Mouse (Mus musculus) liver, embryonic 12.5 days (tissue): ENCODE data around the gene Nutf2. TPM values are rescaled to one million over a fixed set of nuclear protein-coding genes. Genes with fewer than 3 reads are reported as not detected.
"Not testable (repeated sequence)": the region's sequence is repeated elsewhere in the genome, so short reads cannot be mapped to it uniquely, and the experiment has no call there.

Experiments used
- ATAC-seq: fragments of 200-750 bp; cut with Nextera tagmentation; 2 replicates; pipeline ENCODE4 v1.8.0; 2017; ENCODE audit warnings: moderate number of reproducible peaks, mild to moderate bottlenecking, moderate library complexity
- H3K27ac ChIP-seq: fragments of 300-500 bp; sonication (generic); 2 replicates; pipeline ENCODE4 v1.5.1; 2016; ENCODE audit warnings: mild to moderate bottlenecking
- H3K27me3 ChIP-seq: fragments of 300-500 bp; sonication (generic); replicated peaks from 2 replicates; pipeline ENCODE4 v1.6.1; 2016; ENCODE audit warnings: mild to moderate bottlenecking, moderate library complexity
- H3K36me3 ChIP-seq: fragments of 300-500 bp; sonication (generic); 2 replicates; pipeline ENCODE4 v1.6.1; 2016; ENCODE audit warnings: mild to moderate bottlenecking, moderate library complexity
- H3K4me1 ChIP-seq: fragments of 300-500 bp; sonication (generic); 2 replicates; pipeline ENCODE4 v1.6.1; 2016
- H3K4me2 ChIP-seq: fragments of 300-500 bp; sonication (generic); 2 replicates; pipeline ENCODE4 v1.6.1; 2016; ENCODE audit warnings: mild to moderate bottlenecking, moderate library complexity
- H3K4me3 ChIP-seq: fragments of 300-500 bp; sonication (generic); 2 replicates; pipeline ENCODE4 v1.5.1; 2016; ENCODE audit warnings: mild to moderate bottlenecking, moderate library complexity
- H3K9ac ChIP-seq: fragments of 300-500 bp; sonication (generic); 2 replicates; pipeline ENCODE4 v1.6.1; 2016; ENCODE audit warnings: mild to moderate bottlenecking, moderate library complexity
- H3K9me3 ChIP-seq: fragments of 300-500 bp; sonication (generic); replicated peaks from 2 replicates; pipeline ENCODE4 v1.6.1; 2016; ENCODE audit warnings: mild to moderate bottlenecking, moderate library complexity
- WGBS: fragments of 180-500 bp; shearing (Covaris S2); methylation state at CpG from one replicate; pipeline ENCODE4 v1.1.7; 2016; ENCODE audit not compliant: insufficient replicate concordance; 5-methylcytosine and 5-hydroxymethylcytosine counted together
- polyA plus RNA-seq: library from polyadenylated mRNA; unstranded; fragments of >200 nt; fragmentation: Nextera tagmentation; extraction: Ambion mirVana; gene quantifications from 2 replicates; pipeline ENCODE4 v1.2.1, GENCODE M21; 2016

Nutf2 gene
- polyA plus RNA-seq = 180 and 183 TPM in 2 replicates

DNA sequence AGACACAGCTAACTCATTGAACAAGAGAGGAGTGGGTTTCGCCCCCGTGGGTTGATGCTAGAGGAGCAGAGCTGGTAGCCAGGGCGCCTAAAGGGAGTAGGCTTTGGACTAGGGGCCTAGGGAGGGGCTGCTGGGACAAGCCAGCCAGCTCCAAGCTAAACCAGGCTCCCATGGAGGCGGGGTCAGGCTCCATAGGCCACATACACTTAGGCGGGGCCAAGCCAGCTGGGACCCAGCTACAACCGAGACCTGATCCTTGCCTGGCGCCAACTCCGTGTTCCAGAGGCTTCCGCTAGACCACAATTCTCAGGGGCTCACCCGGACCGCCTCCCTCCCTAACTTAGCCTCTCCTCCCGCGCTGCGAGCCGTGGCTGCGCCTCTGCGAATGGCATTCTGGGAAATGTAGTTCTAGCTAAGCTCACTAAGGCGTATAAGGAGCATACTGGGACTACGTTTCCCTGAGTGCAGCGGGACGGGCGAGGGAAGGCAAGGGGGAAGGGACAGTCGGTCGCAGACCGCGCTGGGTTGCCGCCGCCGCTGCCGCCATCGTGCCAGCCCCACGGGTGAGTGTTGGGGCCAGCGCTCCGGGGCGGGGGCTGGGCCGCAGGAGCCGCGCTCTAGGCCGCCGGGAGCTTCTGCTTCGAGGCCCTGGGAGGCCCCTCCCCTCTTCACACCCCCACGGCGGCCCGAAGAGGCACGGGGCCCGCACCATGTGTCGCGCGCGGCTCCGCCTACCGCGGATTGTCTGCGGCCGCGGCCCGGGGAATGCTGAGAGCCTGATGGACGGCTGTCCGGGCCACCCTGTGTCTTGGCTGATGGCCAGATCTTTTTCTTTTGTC, at the start of gene Nutf2:
Gene Nutf2 (plus strand): TSS at position 438 of the 839 bp plus-strand sequence.
- Histone ChIP-seq H3K4me1 (peaks cover 88% of the 10 kb centered on the region), H3K27ac (peak within 1 kb of the TSS; percentile 95)
- 2% methylated on average over 59 of the region's 59 CpGs for WGBS

DNA sequence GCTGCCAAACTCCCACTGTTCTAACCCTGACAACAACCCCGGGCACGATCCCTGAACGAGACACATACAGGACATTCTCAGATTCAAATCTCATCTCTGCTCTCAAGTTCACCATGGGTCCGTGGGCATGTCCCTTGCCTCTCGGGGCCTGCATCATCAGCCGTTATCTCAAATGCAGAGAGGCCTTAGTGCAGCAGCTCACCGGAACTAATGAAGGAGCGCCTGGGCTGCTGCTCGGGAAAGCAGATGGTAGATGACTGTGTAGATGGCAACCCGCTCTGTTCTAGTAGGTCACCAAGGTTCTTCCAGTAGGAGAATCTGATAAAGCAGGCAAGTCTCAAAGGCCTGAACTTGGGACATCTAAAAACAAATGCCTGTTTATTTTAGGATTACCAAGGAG, 49.3 kb upstream of the Nutf2 start:
- H3K9me3 ChIP-seq = no peaks in the 10 kb centered on the region
- H3K4me3 ChIP-seq = peak overlapping the region; percentile 21
- ATAC-seq = peak; percentile 70
- WGBS = 44% methylated on average over 10 of the region's 10 CpGs
- H3K9ac ChIP-seq = peak overlapping the region; percentile 47
- peak overlapping the region; percentile 49 for H3K4me2 ChIP-seq
- H3K4me1 ChIP-seq = peaks cover 98% of the 10 kb centered on the region
- no peaks in the 10 kb centered on the region for H3K27me3 ChIP-seq
- H3K36me3 ChIP-seq = peaks cover 96% of the 10 kb centered on the region
- H3K27ac ChIP-seq = peak overlapping the region; percentile 80

More for the DNA sequence above, at the start of gene Nutf2:
- H3K9ac ChIP-seq = peak within 1 kb of the TSS; percentile 96
- peak within 1 kb of the TSS; percentile 98 for H3K4me2 ChIP-seq
- H3K4me3 ChIP-seq = peak within 1 kb of the TSS; percentile 97
- ATAC-seq = peak; percentile 96
- H3K36me3 ChIP-seq = peaks cover 39% of the 10 kb centered on the region
- no peaks in the 10 kb centered on the region for H3K9me3 ChIP-seq
- H3K27me3 ChIP-seq = no peaks in the 10 kb centered on the region

DNA sequence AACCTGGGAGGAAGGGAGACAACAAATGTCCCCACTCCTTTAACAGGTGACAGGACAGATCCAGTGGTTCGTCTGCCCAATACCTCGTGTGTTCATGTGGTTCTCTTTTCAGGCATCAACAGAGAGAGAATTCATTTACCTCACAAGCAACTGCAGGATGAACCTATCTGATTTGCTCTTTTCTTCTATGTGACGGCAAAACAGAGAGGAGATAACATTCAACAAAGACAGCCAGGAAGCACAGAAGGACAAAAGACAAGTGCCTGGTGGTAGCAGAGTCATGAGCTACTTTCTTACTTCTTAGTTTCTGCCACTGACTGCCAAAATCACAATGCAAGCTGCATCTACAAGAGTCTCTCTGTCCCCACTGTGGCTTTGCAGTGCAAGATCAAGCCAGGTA, 48.8 kb upstream of the Nutf2 start:
- ATAC-seq = no peak
- Histone ChIP-seq H3K27me3 (no peaks in the 10 kb centered on the region), H3K9me3 (no peaks in the 10 kb centered on the region), H3K9ac (peak overlapping the region; percentile 47), H3K4me3 (peak overlapping the region; percentile 21), H3K36me3 (peaks cover 95% of the 10 kb centered on the region), H3K4me2 (peak overlapping the region; percentile 49), H3K27ac (peak overlapping the region; percentile 80), H3K4me1 (peaks cover 97% of the 10 kb centered on the region)
- 51% methylated on average over 3 of the region's 3 CpGs for WGBS

DNA sequence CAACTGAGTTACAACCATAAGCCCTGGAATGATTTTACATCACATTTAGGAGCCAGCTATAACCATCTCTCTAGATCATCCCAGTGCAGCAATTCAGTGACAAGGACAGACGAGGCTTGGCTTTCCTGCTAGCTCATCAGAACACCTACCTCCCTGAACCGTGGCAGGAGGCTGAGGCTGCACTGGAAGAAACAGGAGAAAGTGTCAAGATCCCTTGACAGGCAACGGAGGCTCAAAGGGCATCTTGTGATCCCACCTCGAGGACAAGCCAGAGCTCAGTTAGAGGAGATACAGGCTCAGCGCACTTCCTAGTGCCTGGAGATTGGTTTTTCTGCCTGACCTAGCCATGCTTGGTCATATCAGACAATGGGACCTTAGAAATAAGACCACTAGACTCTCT, 47.9 kb upstream of the Nutf2 start:
- H3K36me3 ChIP-seq = peaks cover 93% of the 10 kb centered on the region
- peak overlapping the region; percentile 21; the same call in 1 of the 2 replicates for H3K4me3 ChIP-seq
- H3K27ac ChIP-seq = peak overlapping the region; percentile 80
- peak overlapping the region; percentile 49 for H3K4me2 ChIP-seq
- no peaks in the 10 kb centered on the region for H3K27me3 ChIP-seq
- peak overlapping the region; percentile 47 for H3K9ac ChIP-seq
- ATAC-seq = no peak
- 82% methylated on average over 5 of the region's 5 CpGs for WGBS
- no peaks in the 10 kb centered on the region for H3K9me3 ChIP-seq
- H3K4me1 ChIP-seq = peaks cover 97% of the 10 kb centered on the region

DNA sequence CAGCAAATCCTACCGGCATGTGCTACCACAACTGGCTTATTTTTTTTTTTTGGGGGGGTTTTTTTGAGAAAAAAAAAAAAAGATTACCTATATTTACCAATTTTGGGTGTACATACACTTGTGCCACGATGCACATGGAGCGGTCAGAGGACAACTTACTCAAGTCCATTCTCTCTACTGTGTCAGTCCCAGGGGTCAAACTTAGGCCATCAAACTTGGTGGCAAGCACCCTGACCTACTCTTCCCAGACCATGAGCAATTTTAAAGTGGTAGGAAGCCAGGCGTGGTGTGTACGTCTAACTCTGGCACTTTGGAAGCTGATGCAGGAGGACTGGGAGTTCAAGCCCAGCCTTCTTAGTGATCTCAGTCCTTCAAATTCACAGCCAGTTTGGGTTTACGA, 47.1 kb upstream of the Nutf2 start:
- peak overlapping the region; percentile 49 for H3K4me2 ChIP-seq
- H3K9ac ChIP-seq = peak overlapping the region; percentile 47; the same call in 1 of the 2 replicates
- no peak for ATAC-seq
- H3K36me3 ChIP-seq = peaks cover 93% of the 10 kb centered on the region
- 0 out of 2 replicates have a peak overlapping the region, but pooled peaks have one; percentile 2 for H3K4me3 ChIP-seq
- H3K4me1 ChIP-seq = peaks cover 97% of the 10 kb centered on the region
- WGBS = 91% methylated on average over 6 of the region's 6 CpGs
- peak overlapping the region; percentile 80 for H3K27ac ChIP-seq
- H3K9me3 ChIP-seq = no peaks in the 10 kb centered on the region
- H3K27me3 ChIP-seq = no peaks in the 10 kb centered on the region

DNA sequence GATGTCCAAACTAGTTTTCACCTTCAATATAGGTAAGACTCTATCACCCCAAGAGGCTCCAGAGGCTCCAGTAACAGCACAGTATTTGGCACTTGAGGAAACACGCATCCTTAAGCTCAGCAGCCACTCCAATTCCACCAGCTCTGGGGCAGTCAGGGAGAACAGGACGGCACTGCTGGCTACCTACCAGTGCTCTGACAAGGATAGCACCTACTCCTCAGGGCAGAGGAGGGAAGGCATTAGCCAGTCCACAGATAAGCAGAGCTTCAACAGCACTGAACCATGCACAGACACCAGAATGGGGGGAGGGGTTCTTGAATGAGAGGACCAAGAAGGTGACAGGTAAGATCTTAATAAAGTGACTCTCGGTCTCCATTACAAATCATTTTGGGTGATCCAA, 40.7 kb upstream of the Nutf2 start:
- Histone ChIP-seq H3K9me3 (no peaks in the 10 kb centered on the region), H3K4me2 (peak overlapping the region; percentile 75), H3K4me1 (peaks cover 95% of the 10 kb centered on the region), H3K27ac (peak overlapping the region; percentile 97), H3K36me3 (peaks cover 94% of the 10 kb centered on the region), H3K4me3 (peak overlapping the region; percentile 40), H3K9ac (peak overlapping the region; percentile 73), H3K27me3 (no peaks in the 10 kb centered on the region)
- WGBS = 56% methylated on average over 3 of the region's 3 CpGs
- peak; percentile 34; the same call in 1 of the 2 replicates for ATAC-seq

DNA sequence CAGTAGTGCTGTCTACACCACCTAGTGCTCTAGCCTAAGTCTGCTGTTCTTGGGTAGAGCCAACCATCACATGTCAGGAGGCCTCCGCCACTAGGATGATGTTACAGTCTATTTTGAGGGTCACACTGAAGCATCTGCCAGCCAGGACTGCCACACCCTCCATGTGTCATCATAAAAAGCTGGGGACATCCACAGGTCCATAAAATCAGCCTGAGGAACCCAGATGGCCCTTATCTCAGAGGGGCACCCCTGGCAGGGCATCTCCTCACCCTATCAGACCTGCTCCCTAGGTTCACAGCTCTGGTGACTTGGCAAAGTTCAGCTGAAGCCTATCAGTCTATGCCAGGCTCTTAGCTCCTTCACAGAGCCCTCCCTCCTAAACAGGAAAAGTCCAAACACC, 39.5 kb upstream of the Nutf2 start:
- Histone ChIP-seq H3K9me3 (no peaks in the 10 kb centered on the region), H3K27ac (peak overlapping the region; percentile 97), H3K27me3 (no peaks in the 10 kb centered on the region), H3K4me2 (peak overlapping the region; percentile 75), H3K36me3 (peaks cover 94% of the 10 kb centered on the region), H3K4me3 (peak overlapping the region; percentile 97), H3K9ac (peak overlapping the region; percentile 73), H3K4me1 (peaks cover 95% of the 10 kb centered on the region)
- WGBS = 14% methylated on average over 1 of the region's 1 CpGs
- ATAC-seq = peak; percentile 97

DNA sequence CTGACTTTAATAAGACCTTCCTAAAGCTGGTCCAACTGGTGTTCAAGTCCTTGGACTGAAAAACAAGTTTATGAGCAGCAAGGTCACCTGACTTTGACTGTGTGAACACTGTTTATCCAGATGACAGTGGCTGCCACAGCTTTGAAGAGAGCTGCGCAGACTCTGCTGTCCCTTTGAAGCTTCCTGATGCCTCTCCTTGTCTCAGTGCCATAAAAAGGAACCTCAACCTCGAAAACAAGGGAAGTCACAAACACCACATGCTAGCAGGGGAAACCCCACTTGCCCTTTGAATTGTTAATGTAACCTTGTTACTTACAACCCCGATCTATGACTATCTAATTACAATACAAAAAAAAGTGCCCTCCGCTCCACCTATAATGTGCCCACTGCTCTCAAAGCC, 34.9 kb upstream of the Nutf2 start:
- H3K4me1 ChIP-seq = peaks cover 82% of the 10 kb centered on the region
- peak overlapping the region; percentile 97 for H3K27ac ChIP-seq
- 74% methylated on average over 4 of the region's 4 CpGs for WGBS
- no peaks in the 10 kb centered on the region for H3K9me3 ChIP-seq
- peaks cover 58% of the 10 kb centered on the region for H3K36me3 ChIP-seq
- peak overlapping the region; percentile 97 for H3K9ac ChIP-seq
- peak overlapping the region; percentile 97 for H3K4me3 ChIP-seq
- no peak for ATAC-seq
- peak overlapping the region; percentile 75 for H3K4me2 ChIP-seq
- H3K27me3 ChIP-seq = no peaks in the 10 kb centered on the region

DNA sequence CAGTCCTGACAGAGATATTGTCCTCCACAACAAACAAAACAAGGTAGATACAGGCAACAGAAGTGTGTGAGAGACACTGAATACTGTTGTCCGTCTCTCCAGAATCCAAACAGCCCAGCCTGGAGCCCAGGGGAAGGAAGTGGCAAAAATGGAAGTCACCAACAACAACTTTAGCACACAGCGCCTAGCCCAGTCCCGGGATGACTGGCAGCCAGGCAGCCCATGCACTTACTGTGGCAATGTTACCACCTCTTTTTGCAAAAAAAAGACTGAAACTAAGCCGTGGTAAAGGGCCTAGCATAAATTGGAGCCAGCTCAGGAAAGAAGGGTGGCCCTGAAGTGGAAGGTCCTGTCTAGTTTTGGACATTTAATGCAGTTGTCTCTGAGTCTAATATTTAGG, 34.0 kb upstream of the Nutf2 start:
- H3K9me3 ChIP-seq = no peaks in the 10 kb centered on the region
- peak overlapping the region; percentile 97 for H3K4me3 ChIP-seq
- H3K9ac ChIP-seq = peak overlapping the region; percentile 97
- no peak for ATAC-seq
- peaks cover 79% of the 10 kb centered on the region for H3K4me1 ChIP-seq
- H3K4me2 ChIP-seq = peak overlapping the region; percentile 75
- peaks cover 50% of the 10 kb centered on the region for H3K36me3 ChIP-seq
- no peaks in the 10 kb centered on the region for H3K27me3 ChIP-seq
- 3% methylated on average over 4 of the region's 4 CpGs for WGBS
- H3K27ac ChIP-seq = peak overlapping the region; percentile 97

DNA sequence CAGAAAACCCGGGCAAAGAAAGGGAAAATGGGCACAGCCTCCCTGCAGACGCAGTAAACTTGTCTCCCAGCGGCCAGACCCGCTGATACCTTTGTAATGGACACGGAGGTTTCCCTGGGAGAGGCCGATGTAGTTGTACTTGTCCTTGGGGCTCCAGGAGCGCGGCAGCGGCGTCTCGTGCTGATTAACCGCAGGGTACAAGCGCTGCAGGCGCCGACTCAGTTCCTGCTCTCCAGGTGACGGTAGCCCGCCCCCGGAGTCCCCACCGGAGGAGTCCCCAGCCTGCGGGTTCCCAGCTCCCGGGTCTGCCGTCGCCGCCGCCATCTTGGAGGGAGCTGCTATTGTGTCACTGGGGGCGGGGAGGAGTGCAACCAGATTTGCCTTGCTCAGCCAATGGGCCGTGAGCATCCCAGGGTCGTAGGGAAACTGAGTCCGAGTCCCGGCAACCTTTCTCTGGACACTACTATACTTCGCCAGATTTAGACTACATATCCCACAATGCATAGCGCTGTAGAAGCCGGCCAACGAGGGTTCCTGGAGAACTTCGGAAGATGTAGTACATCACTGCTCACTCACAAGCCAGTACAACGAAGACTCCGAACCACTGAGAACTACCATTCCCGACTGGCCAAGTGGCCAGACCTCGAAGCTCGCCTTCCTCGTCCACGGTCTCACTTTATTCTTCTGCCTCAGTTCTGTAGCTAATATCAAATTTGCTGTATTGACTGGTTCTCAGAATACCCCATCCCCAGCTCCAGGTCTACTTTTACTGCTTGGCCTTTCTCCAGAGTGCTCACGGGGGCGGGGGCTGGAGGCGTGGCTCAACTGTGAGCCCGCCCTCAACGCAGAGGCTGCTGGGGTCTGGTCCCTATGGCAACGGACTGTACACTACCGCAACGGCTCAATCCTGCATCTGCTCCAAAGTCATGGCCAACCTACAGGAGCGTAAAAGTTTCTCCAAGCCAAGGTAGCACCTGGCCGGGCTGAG, 33.2 kb upstream of the Nutf2 start, which contains the start of the genes Ranbp10 and Tsnaxip1:
Gene Ranbp10 (minus strand): TSS at position 490 of the 988 bp plus-strand sequence.
Gene Tsnaxip1 (plus strand): TSS at position 871 of the 988 bp plus-strand sequence.
- Histone ChIP-seq H3K27me3 (no peaks in the 10 kb centered on the region), H3K4me3 (peak within 1 kb of the TSS; percentile 97), H3K4me2 (peak within 1 kb of the TSS; percentile 75), H3K4me1 (peaks cover 76% of the 10 kb centered on the region), H3K27ac (peak within 1 kb of the TSS; percentile 97), H3K9me3 (no peaks in the 10 kb centered on the region), H3K36me3 (peaks cover 42% of the 10 kb centered on the region), H3K9ac (peak within 1 kb of the TSS; percentile 97)
- ATAC-seq = peak; percentile 93
- under 1% methylated on average over 52 of the region's 52 CpGs for WGBS

DNA sequence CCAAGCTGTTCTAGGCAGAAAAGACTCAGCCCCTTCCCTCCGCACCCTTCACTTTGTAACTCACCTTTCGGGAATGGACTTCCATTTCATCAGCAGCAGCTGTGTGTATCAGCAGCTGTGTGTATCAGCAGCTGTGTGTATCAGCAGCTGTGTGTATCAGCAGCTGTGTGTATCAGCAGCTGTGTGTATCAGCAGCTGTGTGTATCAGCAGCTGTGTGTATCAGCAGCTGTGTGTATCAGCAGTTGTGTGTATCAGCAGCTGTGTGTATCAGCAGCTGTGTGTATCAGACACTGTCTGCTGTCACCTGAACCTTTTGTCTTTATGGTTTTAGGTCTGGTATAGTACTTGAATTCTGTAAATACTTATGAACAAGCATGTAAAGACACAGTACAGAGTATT, 26.6 kb upstream of the Nutf2 start:
- Histone ChIP-seq H3K4me3 (peak overlapping the region; percentile 57), H3K4me1 (peaks cover 61% of the 10 kb centered on the region), H3K4me2 (peak overlapping the region; percentile 64), H3K9ac (peak overlapping the region; percentile 73), H3K27ac (peak overlapping the region; percentile 94)
- ATAC-seq = 0 out of 2 replicates have a peak, but pooled peaks have one; percentile 36
- not testable (repeated sequence) for H3K9me3 ChIP-seq, H3K27me3 ChIP-seq, H3K36me3 ChIP-seq
- 67% methylated on average over 2 of the region's 2 CpGs for WGBS
